Mouse (Mus musculus) 3134 (cell line): Measurements from ENCODE around the gene Olfr781.
A peak's percentile ranks its signal among the peaks of the same experiment; 100 is the strongest.
"Not testable (repeated sequence)": the region's sequence is repeated elsewhere in the genome, so short reads cannot be mapped to it uniquely, and the experiment has no call there.

Experiments used
- DNase-seq: peaks from one replicate; pipeline ENCODE4 v3.0.0-alpha.2; 2011; ENCODE audit warnings: low spot score; ENCODE audit not compliant: insufficient read length; ENCODE audit errors: extremely low read depth

Olfr781 gene

DNA sequence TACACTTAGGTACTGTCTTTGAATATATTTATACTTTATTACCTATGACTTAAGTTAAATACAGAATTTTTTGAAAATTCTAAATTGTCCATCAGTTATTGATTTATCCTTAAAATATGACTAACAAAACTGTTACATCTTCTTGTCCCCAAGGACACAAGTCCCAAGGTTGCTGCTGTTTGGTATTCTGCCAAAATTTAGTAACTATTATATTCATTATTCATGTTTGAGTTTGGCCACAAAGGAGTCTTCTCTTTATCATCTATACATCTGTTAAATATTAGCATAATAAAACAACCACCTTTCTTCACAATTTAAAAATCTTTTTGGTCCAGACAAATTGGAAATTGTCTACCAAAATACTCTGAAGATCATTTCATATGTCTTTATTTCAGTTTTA is at the start of gene Olfr781:
Olfr781 (plus strand) TSS at position 301 of the 400 bp plus-strand sequence.
- no peak for DNase-seq

GRCm38 (mm10) chr10:129312973-129313372 is 15.7 kb upstream of the Olfr781 start:
- DNase-seq, result not testable (repeated sequence)

- not testable (repeated sequence) for DNase-seq
Observed at GRCm38 (mm10) chr10:129313521-129313920, 15.1 kb upstream of the Olfr781 start.

DNA sequence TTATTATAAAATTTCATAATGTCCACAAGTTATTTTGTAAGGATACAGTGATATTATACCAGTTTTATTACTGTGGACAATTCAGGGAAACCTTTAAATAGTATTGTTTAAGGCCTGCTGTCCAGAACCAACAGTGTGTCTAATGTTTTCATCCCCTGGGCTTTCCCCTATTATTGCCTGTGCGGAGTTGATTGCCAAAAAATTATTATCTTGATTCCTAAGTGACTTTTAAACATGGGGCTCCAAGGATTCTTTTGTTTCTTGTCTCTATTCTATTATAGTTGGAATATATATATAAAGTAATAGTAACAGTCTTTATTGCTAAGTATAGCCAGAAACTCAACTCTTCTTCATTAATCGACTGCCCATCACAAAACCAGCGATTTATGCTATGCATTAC is 10.8 kb upstream of the Olfr781 start, which contains the start of gene Olfr780:
Olfr780 (plus strand) TSS at position 301 of the 400 bp plus-strand sequence.
- no peak for DNase-seq

GRCm38 (mm10) chr10:129348550-129348949 is 19.9 kb downstream of the Olfr781 start, which contains the start of gene Olfr782:
Olfr782 (plus strand) TSS chr10:129348850.
- no peak for DNase-seq

- DNase-seq, result not testable (repeated sequence)
Observed at GRCm38 (mm10) chr10:129352475-129352874, 23.8 kb downstream of the Olfr781 start.

DNA sequence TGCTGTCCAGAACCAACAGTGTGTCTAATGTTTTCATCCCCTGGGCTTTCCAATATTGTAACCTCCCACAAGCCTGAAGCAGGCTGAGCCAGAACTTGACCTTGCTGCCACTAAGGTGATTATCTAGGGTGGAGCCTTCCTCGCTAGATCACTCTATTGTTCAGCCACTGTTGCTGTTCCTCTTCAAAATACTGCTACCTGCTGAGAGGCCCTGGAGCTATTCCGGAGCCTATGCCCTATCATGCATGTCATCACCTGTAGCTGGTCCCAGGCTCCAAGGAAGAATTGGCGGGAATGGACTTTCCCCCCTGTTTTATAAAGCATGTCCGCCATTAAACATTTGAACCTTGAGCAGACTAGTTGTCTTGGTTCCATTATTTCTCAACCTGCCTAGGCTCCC is 27.8 kb downstream of the Olfr781 start:
- DNase-seq, result not testable (repeated sequence)

- no peak for DNase-seq
Observed at GRCm38 (mm10) chr10:129357307-129357706, 28.7 kb downstream of the Olfr781 start.

DNA sequence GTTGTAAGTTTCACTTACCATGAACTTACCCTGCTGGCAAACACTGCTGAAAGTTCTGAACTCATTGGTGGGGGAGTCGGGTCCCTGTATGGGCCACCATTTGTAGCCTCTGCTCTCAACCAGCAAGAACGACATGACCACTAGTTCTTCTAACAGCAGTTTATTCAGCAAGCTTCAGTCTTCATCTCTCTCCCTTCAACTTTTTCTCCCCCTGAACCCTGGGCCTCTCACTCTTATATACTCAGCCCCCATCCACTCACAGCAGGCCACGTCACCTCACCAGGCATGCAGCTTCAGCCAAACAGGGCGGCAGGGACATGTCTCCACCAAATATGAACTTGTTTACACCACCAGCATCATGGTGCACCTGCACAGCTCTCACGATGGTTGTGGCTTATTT is 45.4 kb downstream of the Olfr781 start:
- DNase-seq, result peak; percentile 41
